In genomic region chr7:89856440-89857217, GRCm38 (mm10) we compare ENCODE assay signal across 10 mouse cellular contexts. TPM values are rescaled to one million over a fixed set of nuclear protein-coding genes. Genes with fewer than 3 reads are reported as not detected.
A peak's percentile ranks its signal among the peaks of the same experiment; 100 is the strongest.
DNase-seq lines count a peak whose midpoint lies in the region; ATAC-seq lines count a peak whose summit lies in the region.
"Had no signal": no experiment of that assay in that cellular context is flagged by ENCODE, and none has a peak within 500 bp of the region (broad histone marks: within the 10 kb centered on the region; RNA-seq: fewer than 3 reads in every experiment).

No protein-coding gene starts in this region.

- no peak overlapping the region for H3K4me3 ChIP-seq in kidney, embryonic 15.5 days (replicated peaks)
- no peak overlapping the region for H3K4me3 ChIP-seq in limb, embryonic 11.5 days (ENCODE audit: low read depth, low read length)

- H3K36me3 ChIP-seq in kidney, embryonic 15.5 days: no peaks in the 10 kb centered on the region
- H3K36me3 ChIP-seq in limb, embryonic 11.5 days (ENCODE audit: control insufficient read depth, insufficient read depth, low read length): no peaks in the 10 kb centered on the region

- no peaks in the 10 kb centered on the region for H3K27me3 ChIP-seq in kidney, embryonic 15.5 days
- no peaks in the 10 kb centered on the region for H3K27me3 ChIP-seq in limb, embryonic 11.5 days (ENCODE audit: control insufficient read depth, insufficient read depth, low read length)

- peak; percentile 62 for ATAC-seq in kidney, embryonic 15.5 days (replicated peaks; ENCODE audit: low FRiP score)
- ATAC-seq in limb, embryonic 11.5 days (ENCODE audit: insufficient number of reproducible peaks, low FRiP score, low TSS enrichment, low read depth): peak; percentile 93
- ATAC-seq: inflammation-experienced regulatory T-cells, adult 6 months had no signal

- H3K9ac ChIP-seq in kidney, embryonic 15.5 days: no peak overlapping the region
- H3K9ac ChIP-seq in limb, embryonic 11.5 days (ENCODE audit: low read length): 0 out of 2 replicates have a peak overlapping the region, but pooled peaks have one; percentile 30

- no peak overlapping the region for H3K4me2 ChIP-seq in kidney, embryonic 15.5 days
- H3K4me2 ChIP-seq in limb, embryonic 11.5 days (ENCODE audit: low read depth, severe bottlenecking): no peak overlapping the region

- no peaks in the 10 kb centered on the region for H3K4me1 ChIP-seq in kidney, embryonic 15.5 days
- 0 out of 2 replicates have a peak, but pooled peaks cover 3% of the 10 kb centered on the region for H3K4me1 ChIP-seq in limb, embryonic 11.5 days (ENCODE audit: control insufficient read depth, insufficient read depth, low read length)

- H3K9me3 ChIP-seq in kidney, embryonic 15.5 days (replicated peaks): no peaks in the 10 kb centered on the region
- H3K9me3 ChIP-seq in limb, embryonic 11.5 days (ENCODE audit: control insufficient read depth, low read length): no peaks in the 10 kb centered on the region

- no peak for DNase-seq in kidney, postnatal 10 days
- DNase-seq in gastrocnemius, postnatal 36 days: peak; percentile 26 to 34
- DNase-seq in limb, embryonic 11.5 days (ENCODE audit: low spot score): peak; percentile 66
- peak; percentile 82 for DNase-seq in skeletal muscle tissue, adult 2 months (ENCODE audit: low read depth, low spot score)
- DNase-seq in Muller cell, postnatal 12 days (ENCODE audit: inconsistent ontology term): no peak
- no peak for DNase-seq in left cerebral cortex, postnatal 36 days (ENCODE audit: low spot score in 2 of 2)
- DNase-seq in frontal cortex, postnatal 10 days (ENCODE audit: low spot score in 2 of 2): no peak

- H3K27ac ChIP-seq in kidney, embryonic 15.5 days: no peak overlapping the region
- H3K27ac ChIP-seq in limb, embryonic 11.5 days (replicated peaks; ENCODE audit: low read depth, low read length): no peak overlapping the region; the same call in 1 of the 2 replicates

- 56% methylated on average over 17 of the region's 17 CpGs for WGBS in kidney, embryonic 15.5 days
- WGBS in limb, embryonic 11.5 days: 53% methylated on average over 17 of the region's 17 CpGs

- intact Hi-C loops in gastrocnemius, postnatal 36 days (cut with DNase I): no loop called here
- intact Hi-C loops in left cerebral cortex, postnatal 36 days (cut with DNase I): no loop called here

RNA-seq across cellular contexts. Expression of gene Ccdc81, which starts 46.8 kb away (rescaled TPM):
- polyA plus RNA-seq in kidney, embryonic 15.5 days (2015; fragmentation: Nextera tagmentation; extraction: Ambion mirVana): 0.08 and 0.24 TPM in 2 replicates
- not detected for total RNA-seq in gastrocnemius, postnatal 36 days (2021)
- polyA plus RNA-seq in limb, embryonic 11.5 days (2014; fragmentation: Nextera tagmentation; extraction: Ambion mirVana): not detected in 2 replicates
- under 1 TPM; 0.25 to 0.70 TPM for total RNA-seq in left cerebral cortex, postnatal 36 days (2021)
- total RNA-seq: common myeloid progenitor, adult 5-6 weeks had no signal
- polyA plus RNA-seq: inflammation-experienced regulatory T-cells, adult 6 months had no signal

Comparison
In these comparisons a context has a peak if more than half of its experiments do, and no peak if none do; other contexts are left out.
1. DNase-seq: peak in gastrocnemius, postnatal 36 days (2 of 2), limb, embryonic 11.5 days (single experiment) and skeletal muscle tissue, adult 2 months (single experiment); none in kidney, postnatal 10 days (single experiment), Muller cell, postnatal 12 days (single experiment), left cerebral cortex, postnatal 36 days (0 of 2) and frontal cortex, postnatal 10 days (0 of 2).